Mouse (Mus musculus): ENCODE data around the gene Dpy19l3. TPM values are rescaled to one million over a fixed set of nuclear protein-coding genes. Genes with fewer than 3 reads are reported as not detected.

The Dpy19l3 gene
- total RNA-seq, 2 experiments from 2014 or later: 70.9 to 71.6 TPM

DNA sequence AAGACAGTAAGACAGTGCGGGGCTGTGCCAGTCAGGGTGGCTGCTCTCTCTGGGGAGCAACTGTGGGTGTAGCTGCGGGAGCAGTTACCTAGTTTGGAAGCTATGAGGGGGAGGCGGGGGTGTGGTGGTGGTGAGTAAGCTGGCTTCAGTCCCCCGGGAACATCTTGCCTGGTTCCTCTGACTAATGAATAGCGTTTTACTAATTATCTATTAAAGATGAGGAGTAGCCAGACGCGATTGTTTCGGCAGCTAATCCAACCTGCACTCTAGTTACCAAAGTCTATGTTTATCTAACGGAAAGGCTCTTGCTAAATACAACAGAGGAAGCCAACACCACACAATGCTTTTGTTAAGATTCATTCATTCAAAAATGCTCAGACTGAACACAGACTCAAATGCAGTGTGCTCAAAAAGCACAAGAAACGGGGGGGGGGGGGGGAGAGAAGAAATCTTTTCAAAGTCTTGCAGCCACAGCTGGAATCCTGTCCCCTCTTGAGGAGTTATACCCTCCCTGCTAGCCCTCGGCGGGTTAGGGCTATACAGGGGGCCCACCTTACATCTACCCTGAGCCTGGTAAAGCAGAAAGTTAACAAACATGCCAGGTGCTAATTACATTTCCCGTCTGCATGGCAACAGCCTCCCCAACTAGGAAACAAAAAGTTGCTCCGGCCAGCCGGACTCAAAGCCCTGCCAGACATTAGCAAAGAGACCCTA lies 778 bp downstream of the Dpy19l3 start:
- DNase-seq (ENCODE audit: low spot score in 2 of 2): no peak

DNA sequence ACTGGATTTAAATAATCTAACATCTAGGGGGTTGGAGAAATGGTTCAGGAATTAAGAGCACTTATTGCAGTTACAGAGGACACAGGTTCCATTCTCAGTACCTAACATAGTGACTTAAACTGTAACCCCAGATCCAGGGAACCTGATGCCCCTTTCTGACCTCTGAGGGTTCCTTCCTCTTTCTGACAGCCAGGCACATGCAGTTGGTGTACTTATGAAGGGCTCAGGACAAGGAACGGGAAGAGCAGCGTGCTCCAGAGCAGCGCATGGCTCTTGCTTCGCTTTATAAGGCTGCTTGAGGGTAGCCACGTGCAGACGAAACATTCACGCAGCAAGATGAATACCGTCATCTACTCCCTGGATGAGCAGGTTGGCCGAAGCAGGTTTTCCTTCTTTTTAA lies 3.4 kb downstream of the Dpy19l3 start:
- no peak for DNase-seq (ENCODE audit: low spot score in 2 of 2)

DNA sequence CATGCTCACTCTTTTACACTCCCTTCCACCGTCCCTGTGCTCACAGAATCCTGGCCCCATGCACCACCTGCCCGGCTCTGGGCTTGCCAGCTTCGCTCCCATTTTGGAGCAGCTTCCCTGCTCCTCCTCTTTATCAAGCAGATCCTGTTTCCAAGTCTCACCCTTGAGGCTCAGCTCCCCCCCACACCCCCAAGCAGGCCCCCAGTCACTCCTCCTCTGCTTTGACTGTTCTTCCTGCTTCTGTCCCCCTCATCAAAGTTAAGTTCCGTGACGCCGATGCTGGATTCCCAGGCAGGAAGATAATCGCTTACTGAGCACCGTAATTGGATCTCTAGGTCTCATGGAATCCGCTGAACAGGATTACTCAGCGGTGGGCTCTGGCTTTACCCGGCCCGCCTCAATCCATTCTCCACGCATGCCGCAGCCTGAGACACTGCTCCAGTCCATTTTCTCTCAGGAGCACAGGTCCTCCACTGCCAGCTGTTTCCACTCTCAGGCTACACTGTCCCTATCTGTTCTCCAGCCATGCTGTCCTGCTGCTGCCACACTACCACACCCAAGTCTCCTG lies 6.8 kb downstream of the Dpy19l3 start:
- DNase-seq (ENCODE audit: low spot score in 2 of 2): no peak

DNA sequence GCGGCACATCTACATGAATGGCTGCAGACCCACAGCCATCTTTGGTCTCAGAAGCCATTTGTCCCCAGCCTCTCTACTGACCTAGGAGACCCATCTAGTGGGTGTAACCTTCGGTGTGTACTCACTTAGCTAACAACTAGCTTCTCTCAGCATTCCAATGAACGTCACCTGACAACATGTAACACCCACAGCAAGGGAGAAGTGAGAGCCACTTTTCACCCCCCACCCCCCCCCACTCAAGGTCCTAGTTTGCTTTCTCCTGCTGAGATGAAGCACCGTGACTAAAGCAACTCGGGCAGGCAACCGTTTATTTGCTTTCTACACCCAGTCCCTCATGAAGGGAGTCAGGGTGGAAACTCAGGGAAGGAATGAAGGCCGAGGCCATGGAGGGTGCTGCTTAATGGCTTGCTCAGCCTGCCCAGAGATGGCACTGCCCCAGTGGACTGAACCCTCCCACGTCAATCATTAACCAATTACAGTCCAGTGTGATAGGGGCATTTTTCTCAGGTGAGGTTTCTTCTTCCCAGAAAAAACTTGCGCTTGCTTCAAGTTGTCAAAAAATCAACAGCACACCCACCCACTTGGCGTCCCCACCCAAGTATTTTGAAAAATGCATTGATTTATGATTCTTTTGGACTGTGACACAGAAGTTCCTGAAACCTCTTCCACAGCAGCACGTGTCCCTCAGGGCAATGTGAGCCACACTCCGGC lies 7.4 kb downstream of the Dpy19l3 start:
- DNase-seq (ENCODE audit: low spot score in 2 of 2): no peak

DNA sequence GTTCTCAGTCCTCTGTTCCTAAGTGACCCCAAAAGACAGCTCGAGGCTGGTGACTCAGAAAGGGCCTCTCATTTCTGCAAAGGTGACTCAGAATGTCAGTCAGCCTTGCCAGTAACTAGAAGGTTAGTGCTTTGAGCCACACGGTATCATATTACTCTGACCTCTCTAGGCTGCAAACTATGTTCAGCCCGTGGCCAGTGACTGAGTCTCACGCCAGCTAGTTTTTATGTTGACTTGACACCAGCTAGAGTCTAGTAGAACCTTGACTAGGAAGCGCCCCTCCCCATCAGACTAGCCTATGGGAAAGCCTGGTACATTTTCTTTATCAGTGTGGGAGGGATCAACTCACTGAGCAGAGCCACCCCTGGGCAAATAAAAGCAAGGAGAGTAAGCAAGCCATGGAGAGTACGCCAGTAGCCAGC lies 9.0 kb downstream of the Dpy19l3 start:
- no peak for DNase-seq (ENCODE audit: low spot score in 2 of 2)

DNA sequence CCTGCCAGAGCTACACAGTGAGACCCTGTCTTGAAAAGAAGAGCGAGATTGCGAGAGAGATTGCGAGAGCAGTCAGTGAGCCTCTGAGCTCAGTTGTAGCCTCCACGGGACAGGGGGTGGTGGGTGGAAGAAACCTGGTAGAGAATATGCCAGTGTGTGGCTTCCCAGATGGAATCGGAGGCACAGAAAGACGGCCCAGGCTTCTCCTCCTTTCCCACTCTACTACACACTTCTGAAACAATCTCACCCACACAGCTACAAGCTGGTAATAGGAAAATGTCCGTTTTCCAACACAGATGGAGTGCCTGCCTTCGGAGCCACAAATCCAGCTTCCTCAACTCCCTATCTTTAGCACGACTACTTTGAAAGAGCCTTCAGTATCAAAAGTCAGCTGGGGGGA lies 9.5 kb downstream of the Dpy19l3 start:
- peak; percentile 50 to 81 for DNase-seq (ENCODE audit: low spot score in 2 of 2)

DNA sequence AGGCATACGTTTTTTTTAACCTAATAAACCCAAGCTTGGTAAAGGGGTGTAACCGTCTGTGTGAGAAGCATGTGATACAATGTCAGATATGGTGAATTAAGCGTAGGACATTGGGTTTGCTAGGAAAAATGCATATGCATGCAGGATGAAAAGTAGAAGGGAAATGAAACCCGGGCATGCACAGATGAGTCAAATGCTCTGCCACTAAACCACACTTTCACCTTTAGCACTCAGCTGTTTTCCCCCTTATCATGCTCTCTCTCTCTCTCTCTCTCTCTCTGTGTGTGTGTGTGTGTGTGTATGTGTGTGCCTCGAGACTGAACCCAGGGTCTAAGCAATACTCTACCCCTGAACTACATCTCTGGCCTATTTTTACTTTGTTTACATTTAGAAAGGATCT lies 11.9 kb downstream of the Dpy19l3 start:
- no peak for DNase-seq (ENCODE audit: low spot score in 2 of 2)

DNA sequence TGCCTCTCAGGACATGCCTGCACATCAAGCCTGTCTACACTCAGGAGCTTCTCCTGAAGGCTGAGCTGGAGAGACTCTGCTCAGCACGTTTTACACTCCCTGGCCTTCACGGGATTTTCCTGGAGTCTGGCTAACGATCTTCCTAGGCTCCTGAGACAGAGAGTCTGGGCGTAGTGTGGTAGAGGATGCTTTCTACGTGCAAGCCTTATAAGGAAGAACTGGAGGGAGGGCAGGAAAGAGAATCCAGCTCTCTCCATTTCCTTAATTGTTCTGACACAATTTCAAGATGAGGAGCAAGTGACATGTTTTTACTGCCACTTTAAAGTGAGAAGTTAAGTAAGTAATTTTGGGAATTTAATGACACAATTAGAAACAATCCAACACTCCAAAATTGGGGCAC lies 12.4 kb downstream of the Dpy19l3 start:
- DNase-seq (ENCODE audit: low spot score in 2 of 2): no peak

DNA sequence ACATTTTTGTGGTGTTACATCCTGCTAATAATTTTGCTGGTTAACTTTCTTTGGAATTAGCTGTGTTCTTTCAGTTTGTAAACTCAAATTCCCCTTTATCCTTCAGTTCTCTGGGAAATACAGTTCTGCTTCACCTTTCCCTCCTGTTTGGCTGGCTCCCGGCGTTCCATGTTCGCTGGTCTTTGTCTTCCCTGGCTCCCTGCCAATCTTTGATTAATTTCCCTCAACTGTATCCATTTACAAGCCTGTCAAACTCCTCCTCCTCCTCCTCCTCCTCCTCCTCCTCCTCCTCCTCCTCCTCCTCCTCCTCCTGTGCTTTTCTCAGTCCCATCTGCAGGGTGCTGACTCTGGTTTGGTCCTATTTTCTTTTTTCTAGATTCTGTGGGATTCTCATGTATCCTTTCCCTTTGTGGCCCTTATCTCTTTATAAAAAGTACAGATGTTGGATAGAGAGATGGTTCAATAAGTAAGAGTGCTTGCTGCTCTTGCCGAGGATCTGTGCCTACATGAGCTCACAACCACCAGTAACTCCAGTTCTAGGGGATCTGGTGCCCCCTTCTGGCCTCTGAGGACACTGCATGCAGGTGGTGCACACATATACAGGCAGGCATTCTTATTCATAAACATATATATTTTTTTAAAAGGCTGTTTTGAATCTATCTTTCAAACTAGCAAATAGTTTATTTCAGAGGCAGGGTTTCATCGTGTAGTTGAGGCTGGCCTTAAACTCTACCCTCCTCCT lies 13.6 kb downstream of the Dpy19l3 start:
- peak in 1 of 2 experiments; percentile 62 for DNase-seq (ENCODE audit: low spot score in 2 of 2)

DNA sequence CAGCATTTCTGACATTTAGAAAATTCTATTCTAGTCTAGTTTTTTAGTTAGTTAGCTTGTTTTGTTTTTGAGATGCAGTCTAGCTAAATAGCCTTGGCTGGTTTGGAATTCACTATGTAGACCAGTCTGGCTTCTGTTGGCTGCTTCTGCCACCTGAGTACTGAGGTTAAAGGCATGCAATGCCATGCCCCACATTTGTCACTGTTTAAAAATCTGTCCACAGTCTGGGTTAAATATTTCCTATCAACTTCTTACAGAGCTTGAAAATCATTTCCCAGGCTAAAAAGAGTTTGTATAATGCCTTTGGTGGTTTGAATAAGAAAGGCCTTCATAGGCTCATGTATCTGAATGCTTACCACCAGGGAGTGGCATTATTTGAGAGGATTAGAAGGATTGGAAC lies 15.4 kb downstream of the Dpy19l3 start:
- no peak for DNase-seq (ENCODE audit: low spot score in 2 of 2)

DNA sequence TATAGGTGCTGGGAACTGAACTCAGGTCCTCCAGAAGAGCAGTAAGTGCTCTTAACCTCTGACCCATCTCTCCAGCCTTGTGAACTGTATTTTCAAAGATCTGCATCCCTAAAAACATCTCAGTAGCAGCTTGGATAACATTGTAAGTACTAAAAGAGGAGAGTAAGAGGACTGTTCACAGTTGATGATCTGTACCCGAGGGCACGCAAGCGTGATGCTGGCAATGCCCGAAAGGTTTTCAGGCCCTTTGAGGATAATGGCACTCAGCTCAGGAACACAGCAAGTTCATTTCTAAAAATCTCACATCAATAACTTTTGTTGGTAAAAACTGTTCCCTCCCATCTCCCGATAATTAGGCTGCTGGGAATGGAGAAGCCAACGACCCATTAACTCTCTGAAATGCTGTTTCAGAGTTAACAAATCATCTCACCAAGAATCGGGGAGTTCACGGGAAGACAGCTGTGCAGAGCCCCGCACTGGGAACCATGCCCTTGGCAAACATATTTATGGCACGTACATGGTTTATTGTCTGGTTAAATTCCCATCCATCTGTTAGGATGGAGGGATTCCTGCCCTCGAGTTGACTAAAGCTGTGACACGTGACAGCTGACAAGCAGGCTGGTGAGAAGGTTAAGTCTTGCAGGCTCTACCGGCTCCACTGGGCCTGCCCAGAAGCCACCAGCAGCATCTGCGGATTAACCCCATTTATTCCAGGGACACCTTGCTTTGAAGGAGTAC lies 20.8 kb downstream of the Dpy19l3 start:
- peak; percentile 70 to 88 for DNase-seq (ENCODE audit: low spot score in 2 of 2)

DNA sequence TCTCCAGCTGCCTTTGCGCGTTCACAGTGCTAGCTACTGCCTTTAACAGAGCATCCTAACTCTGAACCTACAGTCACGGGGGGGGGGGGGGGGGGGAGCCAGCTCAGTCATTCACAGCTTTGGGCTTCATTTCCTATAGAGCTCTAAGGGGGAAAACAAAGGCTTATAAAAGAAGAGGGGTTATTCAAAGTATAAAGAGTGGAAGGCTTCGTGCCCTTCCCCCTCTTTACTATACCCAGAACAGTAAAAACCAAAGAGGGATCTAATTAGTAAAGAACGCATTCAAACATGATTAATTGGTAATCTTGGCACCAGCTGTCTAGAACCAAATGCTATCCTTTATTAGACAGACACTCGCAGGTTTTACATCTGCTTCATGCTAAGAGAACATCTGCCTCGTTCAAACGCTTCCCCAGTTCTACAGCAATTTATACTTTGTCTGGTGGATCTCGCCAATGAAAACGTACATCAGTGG lies 21.6 kb downstream of the Dpy19l3 start:
- DNase-seq (ENCODE audit: low spot score in 2 of 2): no peak

DNA sequence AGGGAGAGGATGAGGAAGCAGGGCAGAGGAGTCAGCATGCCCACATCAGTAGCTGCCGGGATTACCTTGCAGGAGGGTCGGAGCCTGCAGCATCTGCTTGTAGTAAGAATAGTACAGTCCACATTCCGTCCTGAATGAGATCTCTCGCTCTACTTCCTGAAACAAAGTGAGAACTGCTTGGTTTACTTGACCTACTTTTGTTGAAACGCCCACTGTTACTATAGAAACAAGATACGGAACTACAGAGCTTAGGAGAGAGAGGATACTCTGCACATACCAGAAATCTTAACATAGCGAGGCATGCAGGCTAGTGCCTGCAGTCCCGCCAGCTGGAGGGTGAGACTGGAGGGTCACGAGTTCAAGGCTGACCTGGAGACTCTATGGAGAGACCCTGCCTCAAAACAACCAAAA lies 24.6 kb downstream of the Dpy19l3 start:
- DNase-seq (ENCODE audit: low spot score in 2 of 2): no peak

DNA sequence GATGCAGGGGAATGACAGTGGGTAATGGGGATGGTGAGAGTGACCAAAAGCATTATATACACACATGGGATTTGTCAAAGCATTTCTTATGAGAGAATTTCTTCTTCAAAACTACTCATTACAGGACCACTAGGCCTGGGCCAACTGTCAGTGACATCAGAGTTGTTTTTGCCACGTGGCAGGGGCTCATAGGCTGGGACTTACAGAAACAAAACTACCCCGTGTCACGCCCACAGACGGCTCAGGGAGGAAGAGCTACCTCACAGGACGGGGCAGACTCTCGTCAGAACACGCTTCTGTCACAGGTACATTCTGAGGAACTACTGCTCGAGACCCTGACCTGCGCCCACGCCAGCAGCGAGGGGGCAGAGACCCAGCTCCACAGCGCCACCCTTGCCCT lies 25.9 kb downstream of the Dpy19l3 start:
- no peak for DNase-seq (ENCODE audit: low spot score in 2 of 2)

DNA sequence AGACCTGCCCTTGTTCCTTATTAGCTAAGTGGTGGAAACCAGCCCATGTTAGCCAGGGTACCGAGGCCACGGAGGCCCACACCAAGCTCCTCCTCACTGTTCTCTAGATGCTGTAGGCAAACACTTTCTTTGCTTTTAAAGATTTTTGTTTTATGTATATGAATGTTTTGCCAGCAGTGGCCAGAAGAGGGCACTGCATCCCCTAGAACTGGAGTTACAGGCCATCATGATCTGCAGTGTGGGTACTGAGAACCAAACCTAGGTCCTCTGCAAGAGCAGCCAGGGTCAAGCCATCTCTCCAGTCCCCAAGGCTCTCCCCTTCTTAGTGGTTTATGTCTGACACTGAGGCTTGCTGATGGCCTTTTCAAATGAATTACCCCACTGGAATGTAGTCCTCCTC lies 31.2 kb downstream of the Dpy19l3 start:
- no peak for DNase-seq (ENCODE audit: low spot score in 2 of 2)

DNA sequence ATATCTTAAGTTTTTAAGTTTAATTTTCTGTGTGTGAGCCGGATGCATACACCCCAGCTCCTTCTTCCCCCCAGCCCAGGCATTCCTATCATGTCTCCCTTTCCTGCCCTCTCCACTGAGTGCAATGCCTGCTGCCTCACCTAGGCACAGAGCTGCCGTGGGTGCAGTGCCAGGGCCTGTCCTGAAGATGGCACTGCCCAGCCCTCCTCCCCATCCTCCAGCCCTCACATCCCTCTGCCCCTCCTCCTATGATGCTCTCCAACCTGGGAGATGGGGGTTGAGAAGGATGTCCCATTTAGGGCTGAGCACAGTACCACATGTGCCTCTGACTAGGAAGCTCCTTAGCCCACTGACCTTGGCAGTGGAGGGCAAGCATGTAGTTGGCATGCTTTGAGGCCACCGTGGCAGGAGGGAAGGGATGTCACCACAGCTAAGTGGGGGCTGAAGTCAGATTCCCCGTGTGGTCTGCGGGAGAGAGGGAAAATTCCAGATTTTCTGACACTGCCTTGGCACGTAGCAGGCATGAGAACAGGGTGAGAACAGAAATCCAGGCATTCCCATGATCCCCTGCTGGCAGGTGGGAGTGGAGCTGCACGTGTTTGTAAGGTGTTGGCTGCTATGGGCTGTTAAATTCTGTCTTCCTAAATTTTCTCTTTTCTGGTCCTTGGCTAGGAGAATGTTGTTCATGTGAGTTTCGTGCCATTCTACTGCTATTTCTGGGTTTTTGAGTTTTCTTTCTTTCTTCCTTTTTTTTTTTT lies 35.7 kb downstream of the Dpy19l3 start:
- DNase-seq (ENCODE audit: low spot score in 2 of 2): peak in 1 of 2 experiments; percentile 40

DNA sequence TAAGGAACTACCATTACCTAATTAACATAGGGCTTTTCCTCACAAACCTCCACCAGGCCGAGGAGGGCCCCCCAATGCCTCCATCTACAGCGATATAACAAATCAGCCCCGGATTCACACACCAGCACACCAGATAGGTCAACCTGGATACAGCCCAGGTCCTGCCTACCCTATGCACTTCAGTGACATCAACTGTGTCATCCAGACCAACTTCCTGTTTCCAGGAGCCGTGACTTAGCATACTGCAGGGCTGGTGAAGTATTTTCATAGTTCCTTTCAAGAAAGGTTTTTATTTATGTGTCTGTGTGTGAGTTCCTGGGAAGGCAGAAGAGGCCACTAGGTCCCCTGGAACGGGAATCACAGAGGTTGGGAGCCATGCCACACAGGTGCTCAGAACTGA lies 43.9 kb downstream of the Dpy19l3 start:
- no peak for DNase-seq (ENCODE audit: low spot score in 2 of 2)

DNA sequence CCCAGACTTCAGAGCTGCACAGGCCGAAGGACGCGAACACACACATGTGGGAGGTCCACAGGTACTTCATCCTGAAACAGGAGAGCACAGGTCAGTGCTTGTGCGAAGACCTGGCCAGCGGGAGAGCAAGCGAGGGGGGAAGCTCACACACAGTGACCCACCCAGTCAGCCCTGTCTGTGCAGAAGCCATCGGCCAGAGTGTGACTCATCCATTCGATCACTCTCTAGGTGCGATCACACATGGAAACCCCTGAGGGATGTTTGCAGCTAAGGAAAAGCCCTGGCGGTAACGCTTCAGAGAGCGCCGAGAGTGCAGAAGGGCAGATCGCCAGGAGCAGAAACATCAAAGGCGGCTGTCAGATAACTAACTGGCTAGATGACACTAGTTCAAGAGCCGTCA lies 46.2 kb downstream of the Dpy19l3 start:
- no peak for DNase-seq (ENCODE audit: low spot score in 2 of 2)

DNA sequence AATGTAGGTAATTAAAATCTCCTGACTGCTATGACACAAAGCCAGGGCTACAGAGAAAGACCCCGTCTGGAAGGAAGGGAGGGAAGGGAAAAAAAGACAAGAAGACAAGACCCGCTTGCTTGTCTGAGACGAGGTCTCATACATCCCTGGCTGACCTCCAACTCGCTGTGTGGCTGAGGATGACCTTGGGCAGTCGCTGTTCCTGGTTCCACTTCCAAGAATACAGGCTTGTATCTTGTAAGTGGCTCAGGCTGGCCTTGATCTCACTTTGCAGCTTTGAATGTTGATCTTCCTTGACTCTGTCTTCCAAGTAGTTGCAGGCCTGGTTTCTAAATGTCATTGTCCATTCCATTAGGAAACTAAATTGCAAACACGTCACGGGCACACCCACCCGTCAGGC lies 55.2 kb downstream of the Dpy19l3 start:
- no peak for DNase-seq (ENCODE audit: low spot score in 2 of 2)

DNA sequence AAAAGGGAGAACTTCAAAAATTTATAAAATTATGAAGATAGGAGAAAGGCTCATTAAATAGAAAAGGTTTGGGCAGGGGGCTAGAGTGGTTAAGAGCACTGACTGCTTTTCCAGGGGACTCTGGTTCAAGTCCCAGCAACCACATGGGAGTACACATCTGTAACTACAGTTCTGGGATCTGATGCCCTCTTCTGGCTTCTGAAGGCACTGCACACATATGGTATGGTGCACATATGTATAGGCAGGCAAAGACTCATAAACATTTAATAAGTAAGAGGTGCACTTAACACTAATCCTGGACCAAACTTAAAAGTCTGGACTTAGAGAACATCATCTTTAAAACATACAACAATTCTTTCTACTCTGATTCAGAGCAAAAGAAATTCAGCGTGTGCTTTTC lies 56.2 kb downstream of the Dpy19l3 start:
- DNase-seq (ENCODE audit: low spot score in 2 of 2): no peak

Data from layer of hippocampus, postnatal 14 days (tissue).